Mouse (Mus musculus) bone marrow macrophage, adult 2 months (primary cell): ENCODE measurements around the gene Lpcat2.

Experiments
- CTCF ChIP-seq: IDR thresholded peaks from 2 replicates; pipeline ENCODE4 v1.5.1; 2012; ENCODE audit warnings: low read depth, mild to moderate bottlenecking, low read length, moderate library complexity
- POLR2A ChIP-seq: IDR thresholded peaks from 2 replicates; pipeline ENCODE4 v1.6.1; 2012; ENCODE audit warnings: mild to moderate bottlenecking, low read depth, low read length, borderline replicate concordance

GRCm38 (mm10) chr8:92834786-92835500, 20.2 kb upstream of the Lpcat2 start:
- no peak for TF ChIP-seq POLR2A
- no peak for TF ChIP-seq CTCF
